Mouse (Mus musculus): ENCODE results near the gene Olfr491. TPM values are rescaled to one million over a fixed set of nuclear protein-coding genes. Genes with fewer than 3 reads are reported as not detected.

The Olfr491 gene
- not detected in 2 replicates for polyA plus RNA-seq (2021; fragmentation: Nextera tagmentation)
- long read RNA-seq, experiment 1: 0 reads
- long read RNA-seq, experiment 2: 0 reads

DNA sequence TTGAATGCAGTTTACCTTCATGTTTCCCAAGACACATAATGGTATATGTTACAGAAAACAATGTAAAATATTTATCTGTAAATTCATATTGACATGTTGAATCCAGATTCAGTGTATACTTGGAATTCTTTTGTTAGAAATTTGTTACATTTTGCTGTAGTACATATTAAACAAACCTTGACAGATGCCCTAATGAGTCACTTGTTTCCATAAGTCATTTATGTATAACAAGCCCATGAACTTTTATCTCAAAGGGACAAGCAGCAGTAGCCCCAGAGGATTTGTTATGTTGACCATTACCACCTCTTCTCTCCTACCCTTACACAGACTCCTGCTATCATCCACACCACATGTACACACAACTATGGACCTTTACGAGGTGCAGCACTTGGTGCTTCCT lies at the start of gene Olfr491:
Gene Olfr491, plus strand, starts transcription at position 301 of the 400 bp plus-strand sequence.

GRCm38 (mm10) chr7:108288834-108289233 lies 24.4 kb upstream of the Olfr491 start, which contains the start of gene Olfr490:
Olfr490 (minus strand) TSS chr7:108288934.

GRCm38 (mm10) chr7:108323574-108323973 lies 10.3 kb downstream of the Olfr491 start, which contains the start of gene Olfr492:
Olfr492 (minus strand) TSS chr7:108323674.

GRCm38 (mm10) chr7:108346879-108347278 lies 33.6 kb downstream of the Olfr491 start, which contains the start of gene Olfr493:
Olfr493 (minus strand) TSS chr7:108346979.

GRCm38 (mm10) chr7:108365035-108365434 lies 51.8 kb downstream of the Olfr491 start, which contains the start of gene Olfr494:
Olfr494 (plus strand) TSS chr7:108365335.

Other genes with a start within 250 kb of the Olfr491 start
- gene Olfr480, start 246.1 kb upstream of the Olfr491 start, polyA plus RNA-seq (2021; fragmentation: Nextera tagmentation): not detected in 2 replicates
- not detected in 2 replicates for gene Olfr481, start 233.6 kb upstream of the Olfr491 start, polyA plus RNA-seq (2021; fragmentation: Nextera tagmentation)
- gene Olfr482, start 215.9 kb upstream of the Olfr491 start, polyA plus RNA-seq (2021; fragmentation: Nextera tagmentation): not detected in 2 replicates
- not detected in 2 replicates for gene Olfr483, start 212.6 kb upstream of the Olfr491 start, polyA plus RNA-seq (2021; fragmentation: Nextera tagmentation)
- not detected in 2 replicates for gene Olfr484, start 186.0 kb upstream of the Olfr491 start, polyA plus RNA-seq (2021; fragmentation: Nextera tagmentation)
- not detected in 2 replicates for gene Olfr485, start 153.6 kb upstream of the Olfr491 start, polyA plus RNA-seq (2021; fragmentation: Nextera tagmentation)
- gene Olfr486, start 140.7 kb upstream of the Olfr491 start, polyA plus RNA-seq (2021; fragmentation: Nextera tagmentation): not detected in 2 replicates
- not detected in 2 replicates for gene Olfr487, start 98.8 kb upstream of the Olfr491 start, polyA plus RNA-seq (2021; fragmentation: Nextera tagmentation)
- gene Olfr488, start 55.1 kb upstream of the Olfr491 start, polyA plus RNA-seq (2021; fragmentation: Nextera tagmentation): not detected in 2 replicates
- gene Olfr490, start 24.5 kb upstream of the Olfr491 start, polyA plus RNA-seq (2021; fragmentation: Nextera tagmentation): not detected in 2 replicates
- not detected in 2 replicates for gene Olfr492, start 10.2 kb downstream of the Olfr491 start, polyA plus RNA-seq (2021; fragmentation: Nextera tagmentation)
- not detected in 2 replicates for gene Olfr493, start 33.5 kb downstream of the Olfr491 start, polyA plus RNA-seq (2021; fragmentation: Nextera tagmentation)
- not detected in 2 replicates for gene Olfr494, start 51.9 kb downstream of the Olfr491 start, polyA plus RNA-seq (2021; fragmentation: Nextera tagmentation)
- not detected in 2 replicates for gene Olfr495, start 79.7 kb downstream of the Olfr491 start, polyA plus RNA-seq (2021; fragmentation: Nextera tagmentation)
- not detected in 2 replicates for gene Olfr497, start 107.0 kb downstream of the Olfr491 start, polyA plus RNA-seq (2021; fragmentation: Nextera tagmentation)
- gene Olfr498, start 151.9 kb downstream of the Olfr491 start, polyA plus RNA-seq (2021; fragmentation: Nextera tagmentation): not detected in 2 replicates
- gene Olfr502, start 211.6 kb downstream of the Olfr491 start, polyA plus RNA-seq (2021; fragmentation: Nextera tagmentation): not detected in 2 replicates
- not detected in 2 replicates for gene Olfr503, start 231.1 kb downstream of the Olfr491 start, polyA plus RNA-seq (2021; fragmentation: Nextera tagmentation)

Measured in layer of hippocampus, adult 6 months (tissue).